Mouse (Mus musculus) intestine, postnatal 0 days (tissue): ENCODE measurements at regions not wholly inside any gene's neighbourhood (a gene's known extent, or its start where the extent isn't known, plus 50 kb on each side); places are given as distances from the start of the nearest gene placed in this dataset.

Experiments
- ATAC-seq: fragments of 200-750 bp; cut with Nextera tagmentation; 2 replicates; pipeline ENCODE4 v1.8.0; 2017; ENCODE audit warnings: mild to moderate bottlenecking, moderate TSS enrichment, moderate library complexity
- H3K27ac ChIP-seq: fragments of 300-500 bp; sonication (generic); 2 replicates; pipeline ENCODE4 v1.5.1; 2014; ENCODE audit warnings: mild to moderate bottlenecking, low read depth, low read length, moderate library complexity
- H3K27me3 ChIP-seq: fragments of 300-500 bp; sonication (generic); replicated peaks from 2 replicates; pipeline ENCODE4 v1.6.1; 2014; ENCODE audit warnings: low read length, mixed read lengths; ENCODE audit not compliant: control insufficient read depth, insufficient read depth
- H3K36me3 ChIP-seq: fragments of 300-500 bp; sonication (generic); 2 replicates; pipeline ENCODE4 v1.6.1; 2014; ENCODE audit warnings: mild to moderate bottlenecking, moderate library complexity; ENCODE audit not compliant: control insufficient read depth, insufficient read depth
- H3K4me1 ChIP-seq: fragments of 300-500 bp; sonication (generic); replicated peaks from 2 replicates; pipeline ENCODE4 v1.6.1; 2014; ENCODE audit warnings: antibody characterized with exemption, low read length, mixed read lengths; ENCODE audit not compliant: control insufficient read depth, insufficient read depth
- H3K4me2 ChIP-seq: fragments of 300-500 bp; sonication (generic); replicated peaks from 2 replicates; pipeline ENCODE4 v1.6.1; 2014; ENCODE audit warnings: low read depth, mild to moderate bottlenecking, moderate library complexity
- H3K4me3 ChIP-seq: fragments of 300-500 bp; sonication (generic); 2 replicates; pipeline ENCODE4 v1.5.1; 2014; ENCODE audit warnings: low read depth, low read length
- H3K9ac ChIP-seq: fragments of 300-500 bp; sonication (generic); 2 replicates; pipeline ENCODE4 v1.6.1; 2014; ENCODE audit warnings: mild to moderate bottlenecking, low read depth, low read length
- H3K9me3 ChIP-seq: fragments of 300-500 bp; sonication (generic); 2 replicates; pipeline ENCODE4 v1.6.1; 2016; ENCODE audit warnings: mixed run types; ENCODE audit not compliant: control insufficient read depth
- CTCF ChIP-seq: sonication (generic); IDR thresholded peaks from 2 replicates; pipeline ENCODE4 v1.5.1; 2016; ENCODE audit warnings: low read depth, mild to moderate bottlenecking, control low read depth, antibody characterized with exemption, moderate library complexity
- WGBS: fragments of 180-500 bp; shearing (Covaris S2); extraction: QIAGEN DNeasy Blood & Tissue Kit; methylation state at CpG from one replicate; pipeline ENCODE4 v1.1.7; 2014; 5-methylcytosine and 5-hydroxymethylcytosine counted together

DNA sequence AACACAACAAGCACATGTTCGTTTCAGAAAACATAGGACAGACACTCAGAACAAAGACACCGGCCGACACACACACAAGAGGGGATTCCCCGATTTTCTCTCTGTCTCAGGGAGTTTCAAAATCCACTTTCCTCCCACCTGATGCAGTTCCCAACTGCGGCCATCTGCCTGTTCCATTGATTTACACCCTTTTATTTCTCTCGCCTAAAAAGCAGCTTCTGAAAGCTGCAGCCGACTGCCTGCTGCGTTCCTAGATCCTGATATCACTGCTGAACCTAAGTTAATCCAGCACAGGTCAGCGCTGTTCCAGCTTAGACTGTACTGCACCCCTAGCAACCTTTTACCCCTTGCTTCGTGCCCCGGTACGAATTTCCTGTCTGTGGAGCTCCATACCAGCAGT, 237.0 kb downstream of the Impad1 start:
- no peaks in the 10 kb centered on the region for H3K4me1 ChIP-seq
- H3K9ac ChIP-seq: no peak overlapping the region
- 71% methylated on average over 12 of the region's 12 CpGs for WGBS
- H3K27ac ChIP-seq: no peak overlapping the region
- TF ChIP-seq CTCF: no peak
- H3K9me3 ChIP-seq: no peaks in the 10 kb centered on the region
- H3K4me2 ChIP-seq: no peak overlapping the region
- no peak for ATAC-seq
- no peak overlapping the region for H3K4me3 ChIP-seq
- H3K36me3 ChIP-seq: no peaks in the 10 kb centered on the region
- no peaks in the 10 kb centered on the region for H3K27me3 ChIP-seq

DNA sequence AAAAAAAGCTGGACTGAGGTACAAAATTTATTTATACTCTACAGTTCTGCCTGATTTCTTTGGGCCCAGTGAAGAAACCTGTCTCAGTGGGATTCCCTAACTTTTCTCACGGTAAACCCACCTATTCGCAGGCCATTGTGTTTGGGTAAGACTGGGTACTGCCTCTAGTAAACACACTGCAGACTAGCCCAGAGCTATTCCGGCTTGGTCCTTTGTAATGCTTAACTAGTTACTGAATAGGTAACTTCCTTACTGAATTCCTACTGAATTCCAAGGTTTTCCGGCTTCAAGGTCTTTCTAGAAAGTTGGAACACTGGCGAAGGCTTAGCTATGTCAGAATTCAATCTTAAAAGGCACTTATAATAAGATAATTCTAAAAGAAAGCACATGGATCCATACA, 242.9 kb downstream of the Impad1 start:
- WGBS: 81% methylated on average over 5 of the region's 5 CpGs
- ATAC-seq: no peak
- Histone ChIP-seq H3K4me1 (no peaks in the 10 kb centered on the region), H3K36me3 (no peaks in the 10 kb centered on the region), H3K4me3 (no peak overlapping the region), H3K9me3 (no peaks in the 10 kb centered on the region), H3K4me2 (no peak overlapping the region), H3K27me3 (no peaks in the 10 kb centered on the region), H3K9ac (no peak overlapping the region), H3K27ac (no peak overlapping the region)
- no peak for TF ChIP-seq CTCF

DNA sequence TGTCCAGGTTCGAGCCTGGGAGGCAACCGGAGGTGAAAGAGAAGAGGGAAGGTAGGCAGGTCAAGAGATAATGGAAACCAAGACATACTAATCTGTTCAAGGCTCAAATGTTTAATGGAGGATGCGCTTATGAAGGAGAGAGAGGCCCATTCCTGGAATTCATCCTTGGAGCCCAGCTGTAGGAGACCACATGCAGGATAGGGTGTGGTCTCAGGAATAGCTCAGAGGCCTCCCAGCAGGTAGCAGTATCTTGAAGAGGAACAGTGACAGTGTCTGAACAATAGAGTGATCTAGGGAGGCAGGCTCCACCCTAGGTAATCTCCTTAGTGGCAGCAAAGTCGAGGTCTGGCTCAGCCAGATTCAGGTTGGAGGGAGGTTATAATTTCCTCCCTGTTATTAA, 243.3 kb downstream of the Impad1 start:
- ATAC-seq: no peak
- TF ChIP-seq CTCF: no peak
- H3K9ac ChIP-seq: no peak overlapping the region
- no peak overlapping the region for H3K4me3 ChIP-seq
- no peak overlapping the region for H3K27ac ChIP-seq
- no peaks in the 10 kb centered on the region for H3K27me3 ChIP-seq
- H3K9me3 ChIP-seq: no peaks in the 10 kb centered on the region
- 77% methylated on average over 4 of the region's 4 CpGs for WGBS
- H3K4me1 ChIP-seq: no peaks in the 10 kb centered on the region
- H3K36me3 ChIP-seq: no peaks in the 10 kb centered on the region
- H3K4me2 ChIP-seq: no peak overlapping the region

DNA sequence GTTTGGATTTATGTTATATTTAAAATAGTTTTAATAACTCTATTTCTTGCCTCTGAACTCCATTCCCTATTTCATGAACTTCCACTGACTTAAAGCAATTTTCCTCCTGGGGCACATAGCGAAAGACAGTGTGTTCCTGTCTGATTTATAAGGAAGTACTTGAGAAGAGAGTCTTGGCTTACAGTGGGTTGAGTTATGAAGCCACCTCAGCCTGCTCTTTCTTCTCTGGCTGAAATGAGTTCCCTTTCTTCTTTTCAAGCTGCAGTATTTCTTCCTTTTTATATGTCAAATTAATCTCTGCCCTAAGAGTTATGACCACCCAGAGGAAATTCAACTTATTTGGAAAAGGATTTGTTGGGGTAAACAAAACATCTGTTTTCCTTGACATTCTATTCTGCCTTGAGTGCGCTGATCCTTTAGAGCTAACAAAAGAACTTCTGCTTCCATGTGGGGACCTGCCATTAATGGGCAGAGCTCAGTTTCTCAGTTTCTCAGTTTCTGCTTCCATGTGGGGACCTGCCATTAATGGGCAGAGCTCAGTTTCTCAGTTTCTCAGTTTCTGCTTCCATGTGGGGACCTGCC, 255.9 kb downstream of the Impad1 start:
- Histone ChIP-seq H3K36me3 (no peaks in the 10 kb centered on the region), H3K27ac (no peak overlapping the region), H3K4me2 (no peak overlapping the region), H3K27me3 (no peaks in the 10 kb centered on the region), H3K4me1 (no peaks in the 10 kb centered on the region), H3K4me3 (no peak overlapping the region), H3K9me3 (no peaks in the 10 kb centered on the region), H3K9ac (no peak overlapping the region)
- 58% methylated on average over 2 of the region's 2 CpGs for WGBS
- no peak for ATAC-seq
- no peak for TF ChIP-seq CTCF

DNA sequence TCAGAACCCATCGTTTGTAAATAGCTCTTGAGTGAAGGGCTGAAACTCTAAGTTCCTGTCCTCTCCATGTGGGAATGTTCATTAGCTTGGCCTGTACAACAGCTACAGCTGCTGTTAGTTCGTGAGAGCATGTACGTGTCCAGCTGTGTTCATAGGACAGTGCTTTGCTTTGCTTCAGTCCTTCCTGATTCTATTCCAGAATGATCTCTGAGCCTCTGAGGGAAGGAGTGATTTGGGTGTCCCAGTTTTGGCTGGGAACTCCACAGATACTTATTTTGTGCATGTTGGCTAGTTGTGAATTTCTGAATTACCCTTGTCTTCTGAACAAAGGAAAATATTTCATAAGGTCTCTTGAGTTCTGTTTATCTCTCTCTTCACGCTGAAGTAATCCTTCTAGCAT, 261.0 kb downstream of the Impad1 start:
- Histone ChIP-seq H3K9ac (no peak overlapping the region), H3K27ac (no peak overlapping the region), H3K4me3 (no peak overlapping the region), H3K36me3 (no peaks in the 10 kb centered on the region), H3K27me3 (no peaks in the 10 kb centered on the region), H3K4me2 (no peak overlapping the region), H3K4me1 (no peaks in the 10 kb centered on the region), H3K9me3 (no peaks in the 10 kb centered on the region)
- ATAC-seq: no peak
- WGBS: 63% methylated on average over 4 of the region's 4 CpGs
- no peak for TF ChIP-seq CTCF

DNA sequence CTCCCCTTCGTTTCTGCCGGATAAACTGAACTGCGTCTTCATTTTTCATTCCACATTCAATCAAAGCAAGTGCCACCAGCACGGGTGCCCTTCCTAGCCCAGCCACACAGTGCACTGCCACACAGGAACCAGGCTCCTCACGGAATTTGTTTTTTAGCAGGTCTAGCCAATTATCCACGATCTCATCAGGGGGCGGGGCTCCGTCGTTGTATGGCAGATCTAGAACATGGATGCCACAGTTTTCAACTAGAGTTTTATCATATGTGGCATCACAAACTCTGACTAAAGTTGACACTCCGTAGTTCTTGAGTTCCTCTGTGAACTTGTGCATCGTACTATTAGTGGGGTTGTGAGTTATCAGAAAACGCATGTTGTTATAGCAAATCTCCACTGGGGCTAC, 264.8 kb downstream of the Impad1 start:
- no peaks in the 10 kb centered on the region for H3K9me3 ChIP-seq
- H3K4me3 ChIP-seq: no peak overlapping the region
- ATAC-seq: no peak
- H3K9ac ChIP-seq: no peak overlapping the region
- no peaks in the 10 kb centered on the region for H3K36me3 ChIP-seq
- no peak overlapping the region for H3K27ac ChIP-seq
- H3K27me3 ChIP-seq: no peaks in the 10 kb centered on the region
- no peak for TF ChIP-seq CTCF
- H3K4me2 ChIP-seq: no peak overlapping the region
- 88% methylated on average over 12 of the region's 12 CpGs for WGBS
- no peaks in the 10 kb centered on the region for H3K4me1 ChIP-seq

DNA sequence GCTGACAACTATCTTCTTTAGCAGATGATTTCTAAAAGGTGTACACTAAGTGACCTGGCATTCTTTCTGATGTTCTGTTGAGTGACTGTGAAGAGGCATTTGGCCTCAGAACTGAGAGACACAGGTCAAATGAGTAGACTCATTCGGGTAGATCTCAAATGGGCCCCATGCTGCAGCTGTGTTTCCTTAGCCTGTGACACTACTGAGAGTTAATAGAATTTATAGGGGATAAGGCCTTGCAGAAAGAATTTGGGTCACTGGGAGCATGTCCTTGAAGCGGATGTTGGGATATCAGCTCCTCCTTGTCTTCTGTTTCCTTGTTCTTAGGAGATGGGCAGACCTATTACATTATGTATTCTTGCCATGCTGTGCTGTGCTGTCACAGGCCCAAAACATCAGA, 271.4 kb downstream of the Impad1 start:
- Histone ChIP-seq H3K9me3 (no peaks in the 10 kb centered on the region), H3K4me1 (no peaks in the 10 kb centered on the region), H3K4me3 (no peak overlapping the region), H3K4me2 (no peak overlapping the region), H3K36me3 (no peaks in the 10 kb centered on the region), H3K9ac (no peak overlapping the region), H3K27ac (no peak overlapping the region), H3K27me3 (no peaks in the 10 kb centered on the region)
- ATAC-seq: no peak
- TF ChIP-seq CTCF: no peak
- WGBS: 76% methylated on average over 2 of the region's 2 CpGs
